Mouse (Mus musculus) intestine, postnatal 0 days (tissue): ENCODE results near the gene Slc35e3. TPM values are rescaled to one million over a fixed set of nuclear protein-coding genes. Genes with fewer than 3 reads are reported as not detected.

ENCODE experiments used
- ATAC-seq: fragments of 200-750 bp; cut with Nextera tagmentation; 2 replicates; pipeline ENCODE4 v1.8.0; 2017; ENCODE audit warnings: mild to moderate bottlenecking, moderate TSS enrichment, moderate library complexity
- H3K27ac ChIP-seq: fragments of 300-500 bp; sonication (generic); 2 replicates; pipeline ENCODE4 v1.5.1; 2014; ENCODE audit warnings: mild to moderate bottlenecking, low read depth, low read length, moderate library complexity
- H3K27me3 ChIP-seq: fragments of 300-500 bp; sonication (generic); replicated peaks from 2 replicates; pipeline ENCODE4 v1.6.1; 2014; ENCODE audit warnings: low read length, mixed read lengths; ENCODE audit not compliant: control insufficient read depth, insufficient read depth
- H3K36me3 ChIP-seq: fragments of 300-500 bp; sonication (generic); 2 replicates; pipeline ENCODE4 v1.6.1; 2014; ENCODE audit warnings: mild to moderate bottlenecking, moderate library complexity; ENCODE audit not compliant: control insufficient read depth, insufficient read depth
- H3K4me1 ChIP-seq: fragments of 300-500 bp; sonication (generic); replicated peaks from 2 replicates; pipeline ENCODE4 v1.6.1; 2014; ENCODE audit warnings: antibody characterized with exemption, low read length, mixed read lengths; ENCODE audit not compliant: control insufficient read depth, insufficient read depth
- H3K4me2 ChIP-seq: fragments of 300-500 bp; sonication (generic); replicated peaks from 2 replicates; pipeline ENCODE4 v1.6.1; 2014; ENCODE audit warnings: low read depth, mild to moderate bottlenecking, moderate library complexity
- H3K4me3 ChIP-seq: fragments of 300-500 bp; sonication (generic); 2 replicates; pipeline ENCODE4 v1.5.1; 2014; ENCODE audit warnings: low read depth, low read length
- H3K9ac ChIP-seq: fragments of 300-500 bp; sonication (generic); 2 replicates; pipeline ENCODE4 v1.6.1; 2014; ENCODE audit warnings: mild to moderate bottlenecking, low read depth, low read length
- H3K9me3 ChIP-seq: fragments of 300-500 bp; sonication (generic); 2 replicates; pipeline ENCODE4 v1.6.1; 2016; ENCODE audit warnings: mixed run types; ENCODE audit not compliant: control insufficient read depth
- CTCF ChIP-seq: sonication (generic); IDR thresholded peaks from 2 replicates; pipeline ENCODE4 v1.5.1; 2016; ENCODE audit warnings: low read depth, mild to moderate bottlenecking, control low read depth, antibody characterized with exemption, moderate library complexity
- WGBS: fragments of 180-500 bp; shearing (Covaris S2); extraction: QIAGEN DNeasy Blood & Tissue Kit; methylation state at CpG from one replicate; pipeline ENCODE4 v1.1.7; 2014; 5-methylcytosine and 5-hydroxymethylcytosine counted together
- polyA plus RNA-seq: library from polyadenylated mRNA; unstranded; fragments of >200 nt; fragmentation: Nextera tagmentation; extraction: Ambion mirVana; gene quantifications from 2 replicates; pipeline ENCODE4 v1.2.1, GENCODE M21; 2015

Slc35e3 gene
- polyA plus RNA-seq, 1 experiment from 2014 or later: 13.5 TPM

GRCm38 (mm10) chr10:117709326-117709830 lies 36.8 kb downstream of the Slc35e3 start:
- Histone ChIP-seq H3K4me1 (0 out of 2 replicates have a peak, but pooled peaks cover 5% of the 10 kb centered on the region), H3K9ac (peak overlapping the region; percentile 97), H3K27ac (peak overlapping the region; percentile 97; the same call in 1 of the 2 replicates), H3K36me3 (peaks cover 29% of the 10 kb centered on the region), H3K4me2 (peak overlapping the region; percentile 74), H3K9me3 (no peaks in the 10 kb centered on the region), H3K4me3 (peak overlapping the region; percentile 93), H3K27me3 (no peaks in the 10 kb centered on the region)
- WGBS: 19% methylated on average over 12 of the region's 12 CpGs
- no peak for TF ChIP-seq CTCF
- ATAC-seq: no peak

- 64% methylated on average over 9 of the region's 9 CpGs for WGBS
- peaks cover 35% of the 10 kb centered on the region for H3K36me3 ChIP-seq
- H3K4me2 ChIP-seq: peak overlapping the region; percentile 74
- no peaks in the 10 kb centered on the region for H3K9me3 ChIP-seq
- TF ChIP-seq CTCF: no peak
- H3K27me3 ChIP-seq: no peaks in the 10 kb centered on the region
- H3K4me1 ChIP-seq: 0 out of 2 replicates have a peak, but pooled peaks cover 5% of the 10 kb centered on the region
- H3K9ac ChIP-seq: no peak overlapping the region
- H3K27ac ChIP-seq: peak overlapping the region; percentile 28; the same call in 1 of the 2 replicates
- no peak for ATAC-seq
- peak overlapping the region; percentile 93 for H3K4me3 ChIP-seq
These were observed 37.3 kb downstream of the Slc35e3 start for GRCm38 (mm10) chr10:117708856-117709255.

- Histone ChIP-seq H3K4me1 (0 out of 2 replicates have a peak, but pooled peaks cover 5% of the 10 kb centered on the region), H3K9me3 (no peaks in the 10 kb centered on the region), H3K27me3 (no peaks in the 10 kb centered on the region), H3K27ac (no peak overlapping the region), H3K4me2 (no peak overlapping the region), H3K9ac (no peak overlapping the region), H3K36me3 (peaks cover 39% of the 10 kb centered on the region), H3K4me3 (no peak overlapping the region)
- TF ChIP-seq CTCF: no peak
- WGBS: 91% methylated on average over 2 of the region's 2 CpGs
- no peak for ATAC-seq
These were observed 37.8 kb downstream of the Slc35e3 start for GRCm38 (mm10) chr10:117708376-117708775.

DNA sequence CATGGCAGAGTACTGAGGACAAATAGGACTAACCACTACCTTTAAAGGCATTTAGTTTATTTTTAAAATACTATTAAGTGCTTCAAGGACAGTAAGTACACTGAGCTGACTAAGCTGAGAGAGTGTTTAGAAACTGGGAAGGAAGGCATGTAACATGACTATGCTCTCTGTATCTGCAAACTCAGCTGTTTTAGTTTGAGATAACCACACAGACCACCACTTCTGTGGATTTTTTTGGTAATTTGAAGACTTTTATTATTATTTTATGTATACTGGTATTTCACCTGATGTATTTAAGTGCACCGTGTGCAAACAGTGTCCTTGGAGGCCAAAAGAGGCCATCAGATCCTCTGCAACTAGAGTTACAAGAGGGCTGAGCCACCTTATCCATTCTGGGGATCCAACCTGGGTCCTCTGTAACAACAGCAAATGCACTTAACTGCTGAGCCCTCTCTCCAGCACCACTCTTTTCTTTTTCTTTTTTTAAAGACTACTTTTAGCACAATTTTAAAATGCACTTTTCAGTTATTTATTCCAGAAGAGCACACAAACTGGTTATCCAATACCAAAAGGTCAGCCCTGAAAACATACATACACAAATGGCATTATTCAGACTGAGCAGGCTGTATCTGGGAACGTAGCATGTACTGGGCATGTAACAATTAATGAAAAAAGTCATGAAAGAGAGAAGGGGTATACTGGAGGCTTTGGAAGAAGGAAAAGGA lies 38.9 kb downstream of the Slc35e3 start:
- WGBS: 90% methylated on average over 2 of the region's 2 CpGs
- ATAC-seq: no peak
- TF ChIP-seq CTCF: no peak
- Histone ChIP-seq H3K9ac (no peak overlapping the region), H3K4me2 (no peak overlapping the region), H3K4me3 (no peak overlapping the region), H3K27me3 (no peaks in the 10 kb centered on the region), H3K9me3 (no peaks in the 10 kb centered on the region), H3K36me3 (peaks cover 49% of the 10 kb centered on the region), H3K27ac (no peak overlapping the region), H3K4me1 (0 out of 2 replicates have a peak, but pooled peaks cover 5% of the 10 kb centered on the region)

DNA sequence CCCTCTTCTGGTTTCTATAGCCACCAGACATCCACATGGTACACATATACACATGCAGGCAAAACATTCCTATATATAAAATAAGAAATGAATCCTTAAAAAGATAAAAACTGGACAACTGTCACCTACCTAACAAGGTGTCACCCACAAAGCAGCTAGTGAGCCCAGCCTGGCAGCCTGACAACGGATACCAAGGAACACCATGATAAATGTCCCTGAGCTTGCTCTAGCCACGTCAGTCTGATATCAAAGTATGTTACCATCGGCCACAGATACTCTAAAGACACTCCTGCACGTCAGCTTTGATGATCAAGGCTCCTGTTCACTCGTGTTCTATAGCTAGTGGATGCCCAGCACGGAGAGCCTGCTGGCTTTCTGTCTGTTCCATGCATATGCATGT lies 39.7 kb downstream of the Slc35e3 start:
- 88% methylated on average over 6 of the region's 6 CpGs for WGBS
- Histone ChIP-seq H3K9me3 (no peaks in the 10 kb centered on the region), H3K4me2 (no peak overlapping the region), H3K27ac (no peak overlapping the region), H3K4me1 (0 out of 2 replicates have a peak, but pooled peaks cover 5% of the 10 kb centered on the region), H3K4me3 (no peak overlapping the region), H3K36me3 (peaks cover 56% of the 10 kb centered on the region), H3K27me3 (no peaks in the 10 kb centered on the region), H3K9ac (no peak overlapping the region)
- no peak for ATAC-seq
- no peak for TF ChIP-seq CTCF

GRCm38 (mm10) chr10:117705806-117706205 lies 40.4 kb downstream of the Slc35e3 start:
- no peak overlapping the region for H3K4me3 ChIP-seq
- TF ChIP-seq CTCF: no peak
- H3K27ac ChIP-seq: no peak overlapping the region
- H3K4me1 ChIP-seq: 0 out of 2 replicates have a peak, but pooled peaks cover 5% of the 10 kb centered on the region
- ATAC-seq: no peak
- H3K9ac ChIP-seq: no peak overlapping the region
- peaks cover 56% of the 10 kb centered on the region for H3K36me3 ChIP-seq
- H3K9me3 ChIP-seq: no peaks in the 10 kb centered on the region
- no peak overlapping the region for H3K4me2 ChIP-seq
- no peaks in the 10 kb centered on the region for H3K27me3 ChIP-seq
